In genomic region chr19:44248081-44248853, GRCm38 (mm10) we compare ENCODE assay signal across 8 mouse cellular contexts. TPM values are rescaled to one million over a fixed set of nuclear protein-coding genes. Genes with fewer than 3 reads are reported as not detected.
DNase-seq lines count a peak whose midpoint lies in the region; ATAC-seq and TF ChIP-seq lines count a peak whose summit lies in the region.

No protein-coding gene starts in this region.

- peak overlapping the region; percentile 92 for H3K27ac ChIP-seq in embryonic facial prominence, embryonic 14.5 days (replicated peaks; ENCODE audit: low read depth, low read length)
- H3K27ac ChIP-seq in limb, embryonic 14.5 days (replicated peaks; ENCODE audit: low read depth, low read length) = peak overlapping the region; percentile 87
- peak overlapping the region; percentile 88 for H3K27ac ChIP-seq in midbrain, postnatal 0 days (ENCODE audit: low read depth, low read length)

- ATAC-seq in embryonic facial prominence, embryonic 14.5 days (ENCODE audit: low read depth) = peak; percentile 99
- ATAC-seq in limb, embryonic 14.5 days (ENCODE audit: low FRiP score, low read depth) = peak; percentile 99
- peak; percentile 96 for ATAC-seq in midbrain, postnatal 0 days (ENCODE audit: low FRiP score)

- H3K27me3 ChIP-seq in embryonic facial prominence, embryonic 14.5 days (replicated peaks; ENCODE audit: control insufficient read depth, insufficient read depth, low read length) = no peaks in the 10 kb centered on the region
- H3K27me3 ChIP-seq in limb, embryonic 14.5 days (ENCODE audit: control insufficient read depth, insufficient read depth, low read length) = no peaks in the 10 kb centered on the region
- no peaks in the 10 kb centered on the region for H3K27me3 ChIP-seq in midbrain, postnatal 0 days (ENCODE audit: insufficient read depth, low read length)

- TF ChIP-seq CTCF in midbrain, postnatal 0 days (IDR thresholded peaks at IDR 0.05) = no peak

- TF ChIP-seq POLR2A in limb, embryonic 14.5 days (IDR thresholded peaks at IDR 0.05; ENCODE audit: borderline replicate concordance, extremely low read depth, insufficient read depth, insufficient read length) = peak; percentile 58; the same call in 1 of the 2 replicates

- no peaks in the 10 kb centered on the region for H3K36me3 ChIP-seq in embryonic facial prominence, embryonic 14.5 days (ENCODE audit: control insufficient read depth, insufficient read depth, low read length)
- H3K36me3 ChIP-seq in limb, embryonic 14.5 days (ENCODE audit: control insufficient read depth, insufficient read depth, low read length) = no peaks in the 10 kb centered on the region
- H3K36me3 ChIP-seq in midbrain, postnatal 0 days (ENCODE audit: insufficient read depth, low read length) = no peaks in the 10 kb centered on the region

- peak overlapping the region; percentile 62 for H3K9ac ChIP-seq in embryonic facial prominence, embryonic 14.5 days (ENCODE audit: low read depth, low read length)
- H3K9ac ChIP-seq in limb, embryonic 14.5 days (ENCODE audit: low read depth, low read length, severe bottlenecking) = peak overlapping the region; percentile 54
- peak overlapping the region; percentile 68 for H3K9ac ChIP-seq in midbrain, postnatal 0 days (replicated peaks; ENCODE audit: low read length, poor library complexity, severe bottlenecking)

- peak overlapping the region; percentile 45 for H3K4me3 ChIP-seq in embryonic facial prominence, embryonic 14.5 days (ENCODE audit: low read depth, low read length)
- peak overlapping the region; percentile 43 for H3K4me3 ChIP-seq in limb, embryonic 14.5 days (replicated peaks; ENCODE audit: low read length)
- H3K4me3 ChIP-seq in midbrain, postnatal 0 days (ENCODE audit: low read depth, low read length) = peak overlapping the region; percentile 45

- H3K4me2 ChIP-seq in embryonic facial prominence, embryonic 14.5 days (ENCODE audit: low read depth, low read length) = peak overlapping the region; percentile 72
- peak overlapping the region; percentile 75 for H3K4me2 ChIP-seq in limb, embryonic 14.5 days (replicated peaks; ENCODE audit: low read depth, low read length, severe bottlenecking)
- H3K4me2 ChIP-seq in midbrain, postnatal 0 days (ENCODE audit: low read depth, low read length, poor library complexity, severe bottlenecking) = peak overlapping the region; percentile 66

- H3K9me3 ChIP-seq in embryonic facial prominence, embryonic 14.5 days (ENCODE audit: control insufficient read depth, low read length) = no peaks in the 10 kb centered on the region
- no peaks in the 10 kb centered on the region for H3K9me3 ChIP-seq in limb, embryonic 14.5 days (ENCODE audit: control insufficient read depth, low read length)
- no peaks in the 10 kb centered on the region for H3K9me3 ChIP-seq in midbrain, postnatal 0 days (ENCODE audit: low read length)

- peak; percentile 100 for DNase-seq in 3134 (ENCODE audit: extremely low read depth, insufficient read length, low spot score)
- DNase-seq in adrenal gland, postnatal 4 days (ENCODE audit: low spot score in 2 of 2) = peak; percentile 87 to 89
- peak; percentile 99 for DNase-seq in embryonic facial prominence, embryonic 14.5 days (ENCODE audit: low spot score)
- DNase-seq in heart, adult 8-10 months (ENCODE audit: low spot score) = peak; percentile 94
- peak; percentile 95 for DNase-seq in kidney, adult 9 months
- peak; percentile 98 for DNase-seq in limb, embryonic 14.5 days (ENCODE audit: low spot score)
- peak; percentile 98 for DNase-seq in midbrain, postnatal 0 days (ENCODE audit: low spot score)
- DNase-seq in spleen, postnatal 14 days (ENCODE audit: low spot score in 2 of 2) = peak; percentile 86 to 92

- WGBS in embryonic facial prominence, embryonic 14.5 days = 1% methylated on average over 36 of the region's 36 CpGs
- 2% methylated on average over 35 of the region's 36 CpGs for WGBS in limb, embryonic 14.5 days
- WGBS in midbrain, postnatal 0 days = 3% methylated on average over 36 of the region's 36 CpGs

- peaks cover 18% of the 10 kb centered on the region for H3K4me1 ChIP-seq in embryonic facial prominence, embryonic 14.5 days (ENCODE audit: control insufficient read depth, insufficient read depth, low read length)
- H3K4me1 ChIP-seq in limb, embryonic 14.5 days (ENCODE audit: control insufficient read depth, insufficient read depth, low read length) = peaks cover 20% of the 10 kb centered on the region
- H3K4me1 ChIP-seq in midbrain, postnatal 0 days (ENCODE audit: insufficient read depth, low read length) = peaks cover 7% of the 10 kb centered on the region; the same call in 1 of the 2 replicates

RNA-seq across cellular contexts. Expression of gene Scd3, which starts 45.2 kb away (rescaled TPM):
- under 1 TPM; 0.17 to 0.68 TPM for total RNA-seq in adrenal gland, postnatal 4 days (2021)
- polyA plus RNA-seq in embryonic facial prominence, embryonic 14.5 days (2014; fragmentation: Nextera tagmentation; extraction: Ambion mirVana) = 0.22 and 0.36 TPM in 2 replicates
- total RNA-seq in heart, adult 8-10 months (2022) = under 1 TPM in 2 of 4 experiments, not detected in 2; 0.19 to 0.35 TPM
- not detected in 2 replicates for polyA plus RNA-seq in limb, embryonic 14.5 days (2012; rRNA removed)
- polyA plus RNA-seq in limb, embryonic 14.5 days (2014; fragmentation: Nextera tagmentation; extraction: Ambion mirVana) = 0.21 TPM in 1 of 2 replicates, not detected in the other
- 2.7 and 3.9 TPM in 2 replicates for total RNA-seq in midbrain, postnatal 0 days (2014; rRNA removed)
- polyA plus RNA-seq in midbrain, postnatal 0 days (2015; fragmentation: Nextera tagmentation; extraction: Ambion mirVana) = 5.9 and 6.0 TPM in 2 replicates

RNA-seq across cellular contexts. Expression of gene Scd2, which starts 45.2 kb away (rescaled TPM):
- total RNA-seq in adrenal gland, postnatal 4 days (2021) = 100 to 1,000 TPM; 412 to 445 TPM
- polyA plus RNA-seq in embryonic facial prominence, embryonic 14.5 days (2014; fragmentation: Nextera tagmentation; extraction: Ambion mirVana) = 212 and 224 TPM in 2 replicates
- 10 to 100 TPM in 1 of 4 experiments, 1 to 10 TPM in 3; 7.5 to 10.2 (median 9.4) TPM for total RNA-seq in heart, adult 8-10 months (2022)
- 274 and 383 TPM in 2 replicates for polyA plus RNA-seq in limb, embryonic 14.5 days (2012; rRNA removed)
- polyA plus RNA-seq in limb, embryonic 14.5 days (2014; fragmentation: Nextera tagmentation; extraction: Ambion mirVana) = 216 and 218 TPM in 2 replicates
- 905 and 948 TPM in 2 replicates for total RNA-seq in midbrain, postnatal 0 days (2014; rRNA removed)
- polyA plus RNA-seq in midbrain, postnatal 0 days (2015; fragmentation: Nextera tagmentation; extraction: Ambion mirVana) = 224 and 226 TPM in 2 replicates

RNA-seq across cellular contexts. Expression of gene Pkd2l1, which starts 56.0 kb away (rescaled TPM):
- total RNA-seq in adrenal gland, postnatal 4 days (2021) = under 1 TPM in 1 of 2 experiments, not detected in 1; 0.08 TPM
- polyA plus RNA-seq in embryonic facial prominence, embryonic 14.5 days (2014; fragmentation: Nextera tagmentation; extraction: Ambion mirVana) = 0.11 TPM in 1 of 2 replicates, not detected in the other
- not detected for total RNA-seq in heart, adult 8-10 months (2022)
- 0.01 and 0.03 TPM in 2 replicates for polyA plus RNA-seq in limb, embryonic 14.5 days (2012; rRNA removed)
- polyA plus RNA-seq in limb, embryonic 14.5 days (2014; fragmentation: Nextera tagmentation; extraction: Ambion mirVana) = not detected in 2 replicates
- 0.27 TPM in 1 of 2 replicates, not detected in the other for total RNA-seq in midbrain, postnatal 0 days (2014; rRNA removed)
- polyA plus RNA-seq in midbrain, postnatal 0 days (2015; fragmentation: Nextera tagmentation; extraction: Ambion mirVana) = 0.06 and 0.07 TPM in 2 replicates

Comparison
In these comparisons a context has a peak if more than half of its experiments do, and no peak if none do; other contexts are left out.
1. Peak in every context shown above with its lines: DNase-seq, ATAC-seq, H3K4me3 ChIP-seq and H3K27ac ChIP-seq.
2. RNA of gene Scd2, which starts 45.2 kb away (total RNA-seq): 905 to 948 TPM in midbrain, postnatal 0 days and 412 to 445 TPM in adrenal gland, postnatal 4 days; 7.5 to 10.2 TPM in heart, adult 8-10 months; every median in the first group is over 10 times any median in the second.